Mouse (Mus musculus): ENCODE measurements around the gene Gm21985.

Gm21985 gene

DNA sequence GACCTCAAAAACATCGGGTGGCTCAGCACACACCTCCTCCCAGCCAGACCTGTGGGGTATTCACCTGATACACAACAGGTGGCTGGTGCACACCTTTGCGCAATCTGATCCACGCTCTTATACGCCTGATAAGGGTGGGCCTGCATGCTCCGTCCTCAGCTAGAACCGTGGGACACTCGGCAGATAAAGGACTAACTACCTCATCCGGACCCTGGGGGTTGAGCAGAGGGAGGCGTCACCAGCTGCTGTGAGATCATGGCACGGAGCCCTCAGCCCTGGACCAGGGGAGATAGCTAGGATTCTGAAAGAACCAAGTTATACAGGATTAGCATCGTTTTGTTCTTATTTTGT is at the start of gene Gm21985:
Gene Gm21985 (plus strand): TSS at position 73 of the 351 bp plus-strand sequence.
- peak; percentile 65 for DNase-seq

DNA sequence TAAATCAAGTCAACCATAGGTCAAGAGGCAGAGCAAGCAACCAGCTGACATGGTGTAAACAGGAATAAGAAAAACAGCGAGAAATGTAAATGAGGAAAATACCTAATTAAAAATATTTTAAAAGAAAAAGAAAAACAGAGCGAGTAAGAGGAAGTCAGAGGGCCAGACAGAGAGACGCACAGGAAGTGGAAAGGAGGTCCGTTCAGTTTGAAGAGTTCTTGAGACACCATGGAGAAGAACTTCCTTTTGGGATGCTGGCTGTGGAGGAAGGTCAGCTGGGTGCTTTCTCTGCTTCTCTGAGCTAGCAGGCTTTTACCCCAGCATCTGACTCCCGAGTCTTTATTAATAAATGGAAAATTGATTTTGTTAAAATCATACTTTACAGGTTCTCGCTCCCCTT is 48.5 kb upstream of the Gm21985 start:
- DNase-seq = peak; percentile 12

GRCm38 (mm10) chr2:112220880-112221279 is 45.2 kb upstream of the Gm21985 start:
- DNase-seq = no peak

GRCm38 (mm10) chr2:112222607-112223006 is 43.5 kb upstream of the Gm21985 start:
- no peak for DNase-seq

GRCm38 (mm10) chr2:112224356-112224755 is 41.8 kb upstream of the Gm21985 start:
- DNase-seq = no peak

GRCm38 (mm10) chr2:112232623-112233022 is 33.5 kb upstream of the Gm21985 start:
- DNase-seq = peak; percentile 16

- no peak for DNase-seq
Measured at GRCm38 (mm10) chr2:112236620-112237019, 29.5 kb upstream of the Gm21985 start.

DNA sequence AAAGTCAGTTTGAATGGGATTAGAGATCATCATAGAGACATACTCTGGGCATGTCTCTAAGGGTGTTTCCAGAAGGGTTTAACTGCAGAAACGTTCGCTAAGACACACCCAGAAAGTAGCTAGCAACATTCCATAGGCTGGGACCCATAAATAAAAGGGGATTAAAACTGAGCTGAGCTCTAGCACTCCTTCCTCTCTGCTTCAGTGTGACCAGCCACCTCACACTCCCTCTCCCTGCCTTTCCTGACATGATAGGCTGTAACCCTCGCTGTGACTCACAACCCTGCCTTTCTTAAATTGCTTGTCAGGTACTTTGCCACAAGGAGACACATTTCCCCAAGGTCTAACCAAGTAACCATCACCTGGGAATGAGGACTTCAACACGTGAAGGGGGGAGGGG is 28.1 kb upstream of the Gm21985 start:
- DNase-seq = no peak

DNA sequence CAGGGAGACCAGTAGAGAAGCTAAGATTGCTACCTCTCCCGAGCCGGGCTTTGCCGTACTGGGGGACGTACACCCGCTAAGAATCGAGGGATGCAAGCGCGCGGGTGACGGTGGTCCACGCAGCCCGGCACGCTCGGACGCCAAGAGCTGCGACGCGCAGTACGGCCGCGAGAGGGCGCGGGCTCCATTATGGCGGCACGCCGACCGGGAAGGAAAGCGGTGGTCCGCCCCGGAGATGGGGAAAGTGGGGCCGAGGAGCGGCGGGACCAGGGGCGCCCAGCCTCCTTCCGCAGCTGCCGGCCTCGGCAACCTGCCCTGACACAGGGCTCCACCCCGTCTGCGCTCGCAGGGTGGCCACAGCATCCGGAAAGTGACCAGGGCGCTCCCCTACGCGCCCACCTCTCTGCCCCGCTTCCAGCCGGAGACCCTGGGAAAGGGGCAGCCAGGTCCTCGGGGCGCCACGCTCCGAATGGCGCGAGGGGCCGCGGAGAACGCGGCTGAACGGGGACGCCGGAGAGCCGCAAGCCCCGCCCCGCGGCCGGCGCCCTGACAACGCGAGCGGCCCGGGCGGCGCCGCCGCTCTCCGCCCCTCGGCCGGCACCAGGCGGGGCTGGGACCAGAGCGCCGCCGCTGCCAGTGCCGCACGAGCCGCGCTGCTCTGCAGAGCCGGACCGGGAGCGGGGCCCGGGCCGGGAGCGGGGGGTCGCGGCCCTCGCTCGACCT is 26.7 kb upstream of the Gm21985 start, which contains the start of gene Lpcat4:
Gene Lpcat4 (plus strand): TSS at position 257 of the 723 bp plus-strand sequence.
- DNase-seq = peak; percentile 91

DNA sequence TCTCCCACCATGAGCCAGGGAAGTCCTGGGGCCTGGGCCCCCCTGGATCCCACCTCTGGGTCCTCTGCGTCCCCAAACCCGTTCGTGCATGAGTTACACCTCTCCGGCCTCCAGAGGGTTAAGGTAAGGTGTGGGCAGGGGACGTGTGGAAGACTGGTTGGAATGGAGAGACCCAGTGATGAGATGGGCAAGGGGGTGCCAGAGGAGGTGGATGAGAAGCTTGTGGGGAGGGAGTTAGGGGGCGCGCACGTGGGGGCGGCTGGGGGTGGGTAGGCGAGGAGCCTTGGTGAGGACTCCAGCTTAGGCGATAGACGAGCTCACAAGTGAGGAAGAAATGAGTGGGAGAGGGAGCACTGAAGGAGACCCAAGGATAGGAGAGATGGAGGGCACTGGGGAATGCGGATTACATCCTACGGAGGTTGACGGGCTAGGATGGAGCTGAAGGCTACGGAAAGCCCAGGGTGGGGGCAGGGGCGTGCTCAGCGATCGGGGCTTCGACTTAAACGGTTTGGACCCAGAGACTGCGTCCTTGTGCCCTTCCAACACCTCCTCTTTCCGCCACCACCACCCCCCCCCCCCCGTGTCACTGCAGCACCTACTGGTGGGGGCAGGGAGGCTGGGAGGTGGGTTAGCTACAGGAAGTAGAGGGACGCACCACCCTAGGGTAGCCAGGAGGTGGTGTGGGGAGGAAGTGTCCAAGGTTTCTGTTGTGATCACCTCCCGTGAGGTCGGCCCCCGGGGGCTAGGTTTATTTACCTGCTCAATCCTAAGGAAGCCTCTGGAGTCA is 26.0 kb upstream of the Gm21985 start:
- peak; percentile 45 for DNase-seq

DNA sequence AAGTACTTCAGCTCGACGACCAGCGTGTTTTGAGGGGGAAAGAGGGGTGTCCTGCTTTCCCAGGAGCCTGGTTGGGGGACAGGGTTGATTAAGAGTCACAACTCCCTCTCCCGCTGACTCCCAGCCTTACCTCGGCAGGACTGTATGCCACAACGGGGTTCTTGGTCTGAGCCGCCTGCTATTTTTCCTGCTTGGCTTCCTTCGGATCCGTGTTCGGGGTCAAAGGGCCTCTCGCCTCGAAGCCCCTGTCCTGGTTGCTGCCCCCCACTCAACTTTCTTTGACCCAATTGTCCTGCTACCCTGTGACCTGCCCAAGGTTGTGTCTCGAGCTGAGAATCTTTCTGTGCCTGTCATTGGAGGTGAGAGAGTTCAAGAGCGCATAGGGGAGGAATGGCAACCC is 24.3 kb upstream of the Gm21985 start:
- DNase-seq = no peak

DNA sequence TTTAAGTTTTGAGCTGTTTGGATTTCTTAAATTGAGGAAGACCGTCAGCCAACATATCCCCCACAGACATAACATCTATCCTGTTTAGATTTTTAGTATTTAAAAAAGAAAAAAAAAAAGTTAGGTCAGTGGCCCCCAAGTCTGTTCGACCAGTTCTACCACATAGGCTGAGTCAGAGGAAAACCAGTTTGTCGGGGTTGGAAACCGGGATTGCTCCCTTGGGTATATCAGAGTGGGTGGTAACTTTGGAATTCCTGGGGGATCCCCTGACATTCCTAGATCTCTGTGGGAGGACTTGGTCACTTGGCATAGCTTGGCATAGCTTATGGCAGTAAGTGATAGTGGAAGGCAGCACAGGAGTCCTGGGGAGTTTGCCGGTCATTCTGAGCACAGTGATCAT is 20.8 kb upstream of the Gm21985 start:
- DNase-seq = no peak

DNA sequence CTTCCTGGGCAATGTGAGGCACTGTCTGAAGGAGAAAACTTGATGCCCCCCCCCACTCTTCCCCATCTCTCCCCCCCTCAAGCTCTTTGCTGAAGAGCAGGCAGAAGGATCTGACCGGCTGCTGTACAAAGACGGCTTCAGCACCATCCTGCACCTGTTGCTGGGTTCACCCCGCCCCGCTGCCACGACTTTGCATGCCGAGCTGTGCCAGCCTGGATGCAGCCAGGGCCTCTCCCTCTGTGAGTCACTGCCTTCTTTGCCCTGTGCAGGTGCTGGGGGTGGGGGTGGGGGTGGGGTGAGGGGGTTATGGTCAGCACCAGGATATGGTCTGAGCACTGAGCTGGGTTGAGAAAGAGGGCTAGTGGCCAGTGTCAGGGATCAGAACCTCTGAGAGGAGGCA is 19.9 kb upstream of the Gm21985 start:
- DNase-seq = no peak

DNA sequence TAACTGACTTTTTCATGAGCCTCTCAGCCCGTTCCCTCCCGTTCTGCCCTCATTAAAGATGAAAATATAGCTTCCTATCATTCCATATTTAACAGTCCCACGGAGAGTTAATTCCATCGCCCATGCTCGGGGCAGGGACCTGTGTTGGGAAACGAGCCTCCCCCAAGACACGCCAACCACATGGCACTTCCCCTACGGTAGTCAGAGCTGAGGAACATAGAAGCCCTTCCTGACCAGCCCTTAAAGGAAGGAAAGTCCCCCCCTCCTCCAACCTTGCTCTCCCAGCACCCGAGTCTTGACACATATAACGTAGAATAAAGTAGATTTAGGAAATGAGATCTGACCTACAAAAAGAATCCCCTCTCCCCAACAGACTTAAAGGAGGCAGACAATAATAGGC is 18.8 kb upstream of the Gm21985 start:
- no peak for DNase-seq

DNA sequence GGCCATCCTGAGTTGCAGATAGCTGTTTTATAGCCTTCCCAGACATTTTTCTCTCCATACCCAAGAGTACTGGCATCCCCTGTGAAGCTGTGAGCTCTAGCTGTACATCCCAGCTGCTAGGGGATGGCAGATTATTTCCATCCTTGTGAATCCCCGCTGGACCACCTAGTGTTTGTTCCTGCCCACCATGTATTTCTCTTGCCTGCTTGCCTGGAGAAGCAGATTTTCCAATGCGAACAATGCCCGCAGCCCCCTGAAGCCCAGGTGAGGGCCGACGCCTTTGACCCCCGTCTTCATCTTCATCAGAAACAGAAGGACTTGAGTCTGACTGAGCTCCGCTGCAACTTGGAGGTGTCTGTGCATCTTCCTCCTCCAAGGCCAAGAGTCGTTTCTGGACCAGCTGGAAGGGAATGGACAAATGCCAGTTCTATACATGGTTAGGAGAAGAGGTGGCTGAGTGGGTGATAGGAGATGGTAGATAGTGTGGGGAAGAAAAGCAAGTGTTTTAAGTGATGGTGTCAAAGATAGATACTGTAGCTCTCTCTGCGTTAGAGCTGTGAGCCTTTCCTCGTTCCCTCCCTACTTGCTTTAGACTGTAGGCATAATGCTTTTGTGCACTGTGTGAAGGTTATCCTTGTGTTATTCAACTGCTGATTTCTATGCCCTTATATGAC is 16.2 kb upstream of the Gm21985 start:
- DNase-seq = no peak

DNA sequence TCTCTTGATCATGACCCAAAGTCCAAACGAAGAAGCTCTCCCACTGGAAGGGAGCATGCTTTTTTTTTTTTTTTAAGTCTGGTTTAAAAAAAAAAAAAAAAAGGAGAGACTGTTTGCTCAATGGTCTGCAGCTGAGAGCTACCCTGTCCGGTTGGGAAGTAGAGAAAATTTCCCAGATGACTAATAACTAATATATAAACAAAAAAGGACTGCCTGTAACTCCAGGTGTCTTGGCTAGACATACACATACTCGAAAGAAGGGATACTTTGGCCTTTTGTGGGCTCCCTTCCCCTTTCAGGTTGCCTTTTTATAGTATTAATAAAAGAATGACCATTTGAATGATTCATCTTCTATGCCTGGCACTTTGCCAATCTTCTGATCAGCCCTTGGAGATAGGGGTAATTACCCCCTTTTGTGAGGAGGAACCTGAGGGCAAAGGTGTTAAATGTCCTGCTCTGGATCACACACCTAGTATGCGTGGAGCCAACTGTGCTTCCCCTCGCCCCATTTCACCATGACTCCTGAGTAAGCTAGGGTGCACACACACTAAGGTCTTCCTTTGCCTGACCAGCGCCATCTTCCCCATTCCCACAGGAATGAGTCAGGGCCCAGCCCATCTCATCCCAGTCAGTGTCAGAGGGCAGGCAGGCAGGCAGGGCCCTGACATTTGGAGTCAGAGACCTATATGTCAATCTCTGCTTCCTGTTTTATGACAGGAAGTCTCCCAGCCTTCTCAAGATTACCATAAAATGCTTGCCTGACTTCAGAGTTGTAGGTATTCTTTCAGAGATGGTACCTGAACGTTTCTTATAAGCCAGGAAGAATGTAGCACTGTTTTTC is 11.2 kb upstream of the Gm21985 start:
- no peak for DNase-seq

DNA sequence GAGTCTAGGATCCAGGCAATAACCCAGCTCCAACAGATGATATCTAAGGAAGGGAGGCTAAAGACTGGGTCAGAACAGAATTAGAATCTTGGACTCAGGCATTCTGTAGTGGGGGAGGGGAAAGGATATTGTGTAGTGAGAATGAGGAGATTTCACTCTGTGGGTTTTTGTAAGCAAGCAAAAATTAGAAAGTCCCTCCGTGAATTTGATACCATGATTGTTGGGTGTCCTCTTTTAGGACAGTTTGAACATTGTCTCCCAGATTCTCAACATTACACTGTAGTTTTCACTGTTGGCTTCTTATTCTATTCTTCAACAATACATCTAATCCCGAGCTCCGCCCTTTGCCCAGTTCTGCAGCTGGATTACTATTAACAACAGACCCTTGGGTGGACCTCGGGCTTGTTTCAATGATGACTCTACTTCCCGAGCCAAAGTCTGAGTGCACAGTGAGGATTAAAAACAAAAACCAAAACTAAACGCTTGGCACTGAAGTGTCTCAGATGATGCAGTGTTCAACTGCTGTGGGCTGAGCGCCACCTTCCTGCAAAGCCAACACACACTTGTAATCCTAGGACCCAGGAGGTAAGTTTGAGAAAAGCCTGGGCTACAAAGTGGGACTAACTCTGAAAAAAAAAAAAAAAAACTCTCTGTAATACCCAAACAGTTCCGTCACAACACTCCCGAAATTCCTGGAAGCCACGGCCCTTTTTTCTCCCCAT is 6.7 kb upstream of the Gm21985 start, which contains the start of gene Nutm1:
Gene Nutm1 (minus strand): TSS at position 51 of the 722 bp plus-strand sequence.
- peak; percentile 42 for DNase-seq

DNA sequence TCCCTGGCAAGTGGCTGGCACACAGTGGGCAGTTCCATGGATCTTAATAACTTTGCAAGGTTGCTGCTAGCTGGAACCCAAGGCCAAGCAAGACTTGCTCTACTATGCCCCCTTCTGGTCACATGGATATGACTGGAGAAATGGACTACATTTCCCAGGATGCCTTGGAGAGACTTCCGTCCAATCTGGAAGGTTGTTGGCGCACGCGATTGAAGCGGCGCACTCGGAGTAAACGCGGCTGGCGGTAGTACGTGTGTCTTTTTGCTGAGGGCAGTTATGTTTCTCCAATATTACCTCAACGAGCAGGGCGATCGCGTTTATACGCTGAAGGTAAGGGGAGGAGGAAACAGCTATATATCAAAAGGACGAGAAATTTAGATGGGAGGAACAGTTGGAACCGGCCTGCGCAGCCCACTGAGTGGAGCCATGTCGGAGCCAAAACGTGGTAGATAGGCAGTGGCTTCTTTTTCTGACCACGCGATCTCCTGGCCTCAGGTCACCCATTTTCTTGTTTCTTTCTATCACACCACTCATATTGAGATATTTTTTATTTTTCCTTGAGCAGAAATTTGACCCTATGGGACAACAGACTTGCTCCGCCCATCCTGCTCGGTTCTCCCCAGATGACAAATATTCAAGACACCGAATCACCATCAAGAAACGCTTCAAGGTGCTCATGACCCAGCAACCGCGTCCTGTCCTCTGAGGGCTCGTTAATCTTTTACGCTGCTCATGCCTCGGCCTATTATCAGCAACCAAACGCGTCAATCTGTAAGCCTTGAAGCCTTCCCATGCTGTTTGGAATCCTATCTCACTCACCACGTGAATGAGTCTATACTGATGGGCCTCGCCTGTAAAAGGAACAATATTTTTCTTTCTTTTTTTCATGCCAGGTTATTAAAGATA is 4.1 kb upstream of the Gm21985 start, which contains the start of gene Nop10:
Gene Nop10 (plus strand): TSS at position 179 of the 906 bp plus-strand sequence.
- peak; percentile 94 for DNase-seq

DNA sequence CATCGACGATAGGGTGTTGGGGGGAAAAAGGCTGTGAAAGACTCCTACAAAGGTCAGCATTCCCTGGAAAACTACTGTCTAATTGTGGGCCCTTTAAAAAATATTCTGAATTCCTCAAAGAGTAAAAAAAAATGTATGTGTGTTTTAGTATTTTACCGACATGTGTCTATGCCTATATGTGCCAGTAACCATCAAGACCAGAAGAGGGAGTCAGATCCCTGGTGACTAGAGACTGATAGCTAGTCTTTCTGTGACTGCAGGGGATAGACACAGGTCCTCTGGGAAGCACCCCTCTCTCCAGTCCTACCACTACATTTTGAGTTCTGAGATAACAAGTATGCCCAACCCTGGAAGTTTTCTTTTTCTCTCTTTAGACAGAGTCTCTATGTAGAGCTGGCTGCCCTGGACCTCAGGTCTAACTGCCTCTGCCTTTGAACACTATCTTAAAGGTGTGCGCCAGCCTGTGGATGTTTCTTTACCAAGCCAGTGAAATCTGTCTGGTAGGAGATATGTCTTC is 3.3 kb upstream of the Gm21985 start:
- peak; percentile 40 for DNase-seq

- DNase-seq = no peak
Measured at GRCm38 (mm10) chr2:112264364-112264763, 1.8 kb upstream of the Gm21985 start.

Measured in lung, postnatal 36 days (tissue).